Mouse (Mus musculus): ENCODE data around the gene C8a. TPM values are rescaled to one million over a fixed set of nuclear protein-coding genes. Genes with fewer than 3 reads are reported as not detected.

C8a gene
- polyA plus RNA-seq, 1 experiment from 2014 or later: not detected

DNA sequence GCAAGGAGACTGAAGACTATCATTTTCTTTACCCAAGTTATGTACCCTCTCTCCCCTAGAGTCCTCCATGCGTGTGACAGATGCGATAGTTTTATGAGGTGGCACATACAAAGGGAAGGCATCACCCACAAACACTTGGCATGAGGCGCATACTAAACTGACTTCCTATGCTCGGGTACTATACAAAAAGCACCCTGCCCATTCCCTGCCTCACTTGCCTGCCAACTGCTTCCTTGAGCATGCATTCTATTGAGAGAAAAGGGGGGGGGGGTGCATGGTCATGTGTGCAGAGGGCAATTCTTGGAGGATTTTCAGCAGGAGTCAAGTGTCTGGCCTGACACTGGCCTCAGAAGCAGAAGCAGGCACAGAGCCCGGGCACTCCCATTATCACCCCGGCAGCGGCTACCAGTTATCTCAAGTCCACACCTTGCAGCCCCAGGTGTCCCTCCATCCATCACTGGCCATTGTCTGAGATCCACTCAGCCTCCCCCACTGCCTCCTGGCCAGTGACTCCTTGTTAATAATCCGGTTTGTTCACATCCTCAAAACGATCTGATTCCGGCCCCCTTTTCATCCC lies 65.4 kb downstream of the C8a start:
- ATAC-seq (replicated peaks; ENCODE audit: low FRiP score) (no peak), DNase-seq (ENCODE audit: low spot score) (no peak)
- Histone ChIP-seq H3K4me1 (replicated peaks; ENCODE audit: control insufficient read depth, insufficient read depth, low read length) (no peaks in the 10 kb centered on the region), H3K4me3 (ENCODE audit: low read depth, low read length) (no peak overlapping the region), H3K4me2 (ENCODE audit: low read depth, low read length, severe bottlenecking) (no peak overlapping the region), H3K9ac (ENCODE audit: low read length) (no peak overlapping the region), H3K27ac (ENCODE audit: low read depth, low read length) (no peak overlapping the region), H3K27me3 (ENCODE audit: control insufficient read depth, insufficient read depth, low read length) (no peaks in the 10 kb centered on the region), H3K9me3 (ENCODE audit: control insufficient read depth, low read length) (no peaks in the 10 kb centered on the region), H3K36me3 (ENCODE audit: control insufficient read depth, insufficient read depth, low read length) (no peaks in the 10 kb centered on the region)
- 79% methylated on average over 10 of the region's 10 CpGs for WGBS

DNA sequence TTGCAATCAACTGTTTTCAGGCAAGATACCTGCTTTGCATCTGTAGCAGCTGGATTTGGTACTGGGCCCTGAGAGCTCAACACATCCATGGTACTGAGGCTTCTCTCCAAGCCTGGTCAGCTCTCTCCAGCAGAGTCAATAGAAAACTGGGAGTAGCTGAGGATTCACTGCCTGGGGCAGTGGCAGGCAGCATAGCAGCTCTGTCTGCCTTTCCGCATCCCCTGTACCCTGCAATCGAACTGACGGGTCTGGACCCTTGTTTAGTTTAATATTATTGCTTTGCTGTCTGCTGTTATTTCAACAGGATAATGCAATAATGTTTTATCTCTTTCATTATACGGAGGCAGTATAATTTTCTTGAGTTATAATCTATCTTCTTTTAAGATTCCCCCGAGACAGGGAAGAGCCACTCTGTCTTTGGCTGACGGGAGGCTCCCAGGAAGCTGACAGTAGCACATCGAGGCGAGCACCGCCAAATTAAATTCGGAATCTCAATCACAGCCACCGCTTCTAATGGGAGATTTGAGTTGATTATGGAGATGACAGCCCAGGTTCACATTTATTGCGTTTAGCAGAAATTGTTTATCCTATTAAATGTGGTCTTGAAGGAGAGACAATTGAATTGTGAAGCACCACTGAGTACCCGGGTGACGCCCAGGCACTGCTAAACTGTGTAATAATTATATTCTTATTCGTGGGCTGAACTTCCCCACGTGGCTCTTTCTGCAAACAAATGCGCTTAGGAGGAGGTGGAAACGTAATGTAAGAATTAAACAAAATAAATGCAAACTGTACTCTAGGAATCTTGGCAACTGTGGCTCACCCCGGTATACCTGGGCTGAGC lies 70.6 kb downstream of the C8a start:
- no peaks in the 10 kb centered on the region for H3K4me1 ChIP-seq (replicated peaks; ENCODE audit: control insufficient read depth, insufficient read depth, low read length)

GRCm38 (mm10) chr4:104804100-104804499 lies 72.1 kb downstream of the C8a start:
- no peaks in the 10 kb centered on the region for H3K4me1 ChIP-seq (replicated peaks; ENCODE audit: control insufficient read depth, insufficient read depth, low read length)
- WGBS: 84% methylated on average over 4 of the region's 4 CpGs
- no peaks in the 10 kb centered on the region for H3K36me3 ChIP-seq (ENCODE audit: control insufficient read depth, insufficient read depth, low read length)
- no peak overlapping the region for H3K4me3 ChIP-seq (ENCODE audit: low read depth, low read length)
- H3K27ac ChIP-seq (ENCODE audit: low read depth, low read length): no peak overlapping the region
- no peaks in the 10 kb centered on the region for H3K27me3 ChIP-seq (ENCODE audit: control insufficient read depth, insufficient read depth, low read length)
- ATAC-seq (replicated peaks; ENCODE audit: low FRiP score) (no peak), DNase-seq (ENCODE audit: low spot score) (no peak)
- no peak overlapping the region for H3K9ac ChIP-seq (ENCODE audit: low read length)
- no peaks in the 10 kb centered on the region for H3K9me3 ChIP-seq (ENCODE audit: control insufficient read depth, low read length)
- no peak overlapping the region for H3K4me2 ChIP-seq (ENCODE audit: low read depth, low read length, severe bottlenecking)

More for the DNA sequence above, 70.6 kb downstream of the C8a start:
- H3K27me3 ChIP-seq (ENCODE audit: control insufficient read depth, insufficient read depth, low read length): no peaks in the 10 kb centered on the region
- H3K9ac ChIP-seq (ENCODE audit: low read length): no peak overlapping the region
- DNase-seq (ENCODE audit: low spot score): no peak
- no peak overlapping the region for H3K4me2 ChIP-seq (ENCODE audit: low read depth, low read length, severe bottlenecking)
- no peak overlapping the region for H3K27ac ChIP-seq (ENCODE audit: low read depth, low read length)
- H3K4me3 ChIP-seq (ENCODE audit: low read depth, low read length): no peak overlapping the region
- WGBS: 85% methylated on average over 19 of the region's 19 CpGs
- H3K9me3 ChIP-seq (ENCODE audit: control insufficient read depth, low read length): no peaks in the 10 kb centered on the region
- no peak for ATAC-seq (replicated peaks; ENCODE audit: low FRiP score)
- H3K36me3 ChIP-seq (ENCODE audit: control insufficient read depth, insufficient read depth, low read length): no peaks in the 10 kb centered on the region

- no peak overlapping the region for H3K4me2 ChIP-seq (ENCODE audit: low read depth, low read length, severe bottlenecking)
- no peaks in the 10 kb centered on the region for H3K27me3 ChIP-seq (ENCODE audit: control insufficient read depth, insufficient read depth, low read length)
- ATAC-seq (replicated peaks; ENCODE audit: low FRiP score) (no peak), DNase-seq (ENCODE audit: low spot score) (no peak)
- WGBS: 89% methylated on average over 3 of the region's 3 CpGs
- H3K36me3 ChIP-seq (ENCODE audit: control insufficient read depth, insufficient read depth, low read length): no peaks in the 10 kb centered on the region
- H3K9ac ChIP-seq (ENCODE audit: low read length): no peak overlapping the region
- no peaks in the 10 kb centered on the region for H3K9me3 ChIP-seq (ENCODE audit: control insufficient read depth, low read length)
- H3K4me1 ChIP-seq (replicated peaks; ENCODE audit: control insufficient read depth, insufficient read depth, low read length): no peaks in the 10 kb centered on the region
- no peak overlapping the region for H3K27ac ChIP-seq (ENCODE audit: low read depth, low read length)
- no peak overlapping the region for H3K4me3 ChIP-seq (ENCODE audit: low read depth, low read length)
Measured at GRCm38 (mm10) chr4:104801625-104802024, 74.6 kb downstream of the C8a start.

DNA sequence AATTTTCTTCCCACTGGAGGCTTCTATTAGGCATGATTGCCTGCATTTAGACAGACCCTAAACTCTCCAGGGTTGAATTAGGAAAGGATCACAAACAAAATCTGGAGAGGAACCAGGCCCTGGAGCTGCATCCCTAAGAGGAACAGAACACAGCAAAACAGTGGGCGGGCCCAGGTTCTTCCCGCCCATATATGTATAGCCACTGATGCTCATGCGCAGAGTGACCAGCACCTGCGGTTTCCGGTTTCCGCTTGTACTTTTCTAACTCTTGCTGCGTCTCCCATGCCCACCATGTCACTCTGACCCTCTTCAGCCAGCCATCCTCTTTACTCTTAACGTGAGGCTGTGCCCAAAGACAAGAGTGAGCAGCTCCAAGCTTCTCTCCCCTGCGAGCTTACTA lies 77.2 kb downstream of the C8a start:
- 82% methylated on average over 9 of the region's 9 CpGs for WGBS
- ATAC-seq (replicated peaks; ENCODE audit: low FRiP score) (no peak), DNase-seq (ENCODE audit: low spot score) (peak; percentile 36)
- Histone ChIP-seq H3K4me3 (ENCODE audit: low read depth, low read length) (no peak overlapping the region), H3K27ac (ENCODE audit: low read depth, low read length) (no peak overlapping the region), H3K4me2 (ENCODE audit: low read depth, low read length, severe bottlenecking) (no peak overlapping the region), H3K9ac (ENCODE audit: low read length) (no peak overlapping the region), H3K9me3 (ENCODE audit: control insufficient read depth, low read length) (no peaks in the 10 kb centered on the region), H3K4me1 (replicated peaks; ENCODE audit: control insufficient read depth, insufficient read depth, low read length) (no peaks in the 10 kb centered on the region), H3K27me3 (ENCODE audit: control insufficient read depth, insufficient read depth, low read length) (no peaks in the 10 kb centered on the region), H3K36me3 (ENCODE audit: control insufficient read depth, insufficient read depth, low read length) (no peaks in the 10 kb centered on the region)

- Histone ChIP-seq H3K4me1 (replicated peaks; ENCODE audit: control insufficient read depth, insufficient read depth, low read length) (no peaks in the 10 kb centered on the region), H3K36me3 (ENCODE audit: control insufficient read depth, insufficient read depth, low read length) (no peaks in the 10 kb centered on the region), H3K4me3 (ENCODE audit: low read depth, low read length) (no peak overlapping the region), H3K27ac (ENCODE audit: low read depth, low read length) (no peak overlapping the region), H3K27me3 (ENCODE audit: control insufficient read depth, insufficient read depth, low read length) (no peaks in the 10 kb centered on the region), H3K4me2 (ENCODE audit: low read depth, low read length, severe bottlenecking) (no peak overlapping the region), H3K9ac (ENCODE audit: low read length) (no peak overlapping the region), H3K9me3 (ENCODE audit: control insufficient read depth, low read length) (no peaks in the 10 kb centered on the region)
- 95% methylated on average over 4 of the region's 4 CpGs for WGBS
- no peak for ATAC-seq (replicated peaks; ENCODE audit: low FRiP score)
- DNase-seq (ENCODE audit: low spot score): no peak
Measured at GRCm38 (mm10) chr4:104792111-104792510, 84.1 kb downstream of the C8a start.

- DNase-seq (ENCODE audit: low spot score) (no peak), ATAC-seq (replicated peaks; ENCODE audit: low FRiP score) (no peak)
- Histone ChIP-seq H3K9ac (ENCODE audit: low read length) (no peak overlapping the region), H3K27ac (ENCODE audit: low read depth, low read length) (no peak overlapping the region), H3K4me2 (ENCODE audit: low read depth, low read length, severe bottlenecking) (no peak overlapping the region), H3K27me3 (ENCODE audit: control insufficient read depth, insufficient read depth, low read length) (no peaks in the 10 kb centered on the region), H3K4me1 (replicated peaks; ENCODE audit: control insufficient read depth, insufficient read depth, low read length) (no peaks in the 10 kb centered on the region), H3K4me3 (ENCODE audit: low read depth, low read length) (no peak overlapping the region), H3K9me3 (ENCODE audit: control insufficient read depth, low read length) (no peaks in the 10 kb centered on the region), H3K36me3 (ENCODE audit: control insufficient read depth, insufficient read depth, low read length) (no peaks in the 10 kb centered on the region)
- 86% methylated on average over 4 of the region's 4 CpGs for WGBS
Measured at GRCm38 (mm10) chr4:104782346-104782745, 93.9 kb downstream of the C8a start.

GRCm38 (mm10) chr4:104781441-104781840 lies 94.8 kb downstream of the C8a start:
- 87% methylated on average over 3 of the region's 3 CpGs for WGBS
- Histone ChIP-seq H3K27me3 (ENCODE audit: control insufficient read depth, insufficient read depth, low read length) (no peaks in the 10 kb centered on the region), H3K4me3 (ENCODE audit: low read depth, low read length) (no peak overlapping the region), H3K36me3 (ENCODE audit: control insufficient read depth, insufficient read depth, low read length) (no peaks in the 10 kb centered on the region), H3K4me2 (ENCODE audit: low read depth, low read length, severe bottlenecking) (no peak overlapping the region), H3K27ac (ENCODE audit: low read depth, low read length) (no peak overlapping the region), H3K4me1 (replicated peaks; ENCODE audit: control insufficient read depth, insufficient read depth, low read length) (no peaks in the 10 kb centered on the region), H3K9me3 (ENCODE audit: control insufficient read depth, low read length) (no peaks in the 10 kb centered on the region), H3K9ac (ENCODE audit: low read length) (no peak overlapping the region)
- DNase-seq (ENCODE audit: low spot score) (no peak), ATAC-seq (replicated peaks; ENCODE audit: low FRiP score) (no peak)

GRCm38 (mm10) chr4:104779460-104779859 lies 96.7 kb downstream of the C8a start:
- Histone ChIP-seq H3K36me3 (ENCODE audit: control insufficient read depth, insufficient read depth, low read length) (no peaks in the 10 kb centered on the region), H3K4me2 (ENCODE audit: low read depth, low read length, severe bottlenecking) (no peak overlapping the region), H3K9ac (ENCODE audit: low read length) (no peak overlapping the region), H3K27ac (ENCODE audit: low read depth, low read length) (no peak overlapping the region), H3K9me3 (ENCODE audit: control insufficient read depth, low read length) (no peaks in the 10 kb centered on the region), H3K27me3 (ENCODE audit: control insufficient read depth, insufficient read depth, low read length) (no peaks in the 10 kb centered on the region), H3K4me1 (replicated peaks; ENCODE audit: control insufficient read depth, insufficient read depth, low read length) (no peaks in the 10 kb centered on the region), H3K4me3 (ENCODE audit: low read depth, low read length) (no peak overlapping the region)
- 86% methylated on average over 5 of the region's 5 CpGs for WGBS
- DNase-seq (ENCODE audit: low spot score) (no peak), ATAC-seq (replicated peaks; ENCODE audit: low FRiP score) (no peak)
